Mouse (Mus musculus): ENCODE measurements around the gene Anp32e. TPM values are rescaled to one million over a fixed set of nuclear protein-coding genes. Genes with fewer than 3 reads are reported as not detected.
A peak's percentile ranks its signal among the peaks of the same experiment; 100 is the strongest.
"Not testable (repeated sequence)": the region's sequence is repeated elsewhere in the genome, so short reads cannot be mapped to it uniquely, and the experiment has no call there.

The Anp32e gene
- total RNA-seq, 2 experiments from 2014 or later = 87.3 to 101 TPM

- DNase-seq = no peak
Observed at GRCm38 (mm10) chr3:95972873-95973634, 44.0 kb downstream of the Anp32e start.

GRCm38 (mm10) chr3:95977079-95977478 is 48.0 kb downstream of the Anp32e start:
- no peak for DNase-seq

GRCm38 (mm10) chr3:95977587-95977986 is 48.5 kb downstream of the Anp32e start:
- not testable (repeated sequence) for DNase-seq

- no peak for DNase-seq
Observed at GRCm38 (mm10) chr3:95978265-95978664, 49.2 kb downstream of the Anp32e start.

- no peak for DNase-seq
Observed at GRCm38 (mm10) chr3:95980276-95980970, 51.4 kb downstream of the Anp32e start.

- no peak for DNase-seq
Observed at GRCm38 (mm10) chr3:95982129-95982528, 53.1 kb downstream of the Anp32e start.

GRCm38 (mm10) chr3:95985209-95986000 is 56.4 kb downstream of the Anp32e start:
- DNase-seq = peak; percentile 58

- DNase-seq = peak; percentile 68
Observed at GRCm38 (mm10) chr3:95986001-95986622, 57.1 kb downstream of the Anp32e start.

GRCm38 (mm10) chr3:95986984-95987383 is 57.9 kb downstream of the Anp32e start:
- DNase-seq = no peak

- DNase-seq = no peak
Observed at GRCm38 (mm10) chr3:95987386-95988110, 58.5 kb downstream of the Anp32e start.

- DNase-seq = no peak
Observed at GRCm38 (mm10) chr3:95988138-95988537, 59.1 kb downstream of the Anp32e start.

GRCm38 (mm10) chr3:95988969-95989368 is 59.9 kb downstream of the Anp32e start:
- DNase-seq = peak; percentile 83

- no peak for DNase-seq
Observed at GRCm38 (mm10) chr3:95990413-95990941, 61.4 kb downstream of the Anp32e start.

- DNase-seq = no peak
Observed at GRCm38 (mm10) chr3:95992990-95993603, 64.1 kb downstream of the Anp32e start.

- DNase-seq = no peak
Observed at GRCm38 (mm10) chr3:95993881-95994280, 64.8 kb downstream of the Anp32e start.

- no peak for DNase-seq
Observed at GRCm38 (mm10) chr3:95994381-95994846, 65.4 kb downstream of the Anp32e start.

- peak; percentile 46 for DNase-seq
Observed at GRCm38 (mm10) chr3:95994975-95995801, 66.1 kb downstream of the Anp32e start.

- DNase-seq = peak; percentile 71
Observed at GRCm38 (mm10) chr3:95995802-95996428, 66.9 kb downstream of the Anp32e start, which contains the start of gene Plekho1. Gene Plekho1, minus strand, starts transcription at chr3:95996001.

- no peak for DNase-seq
Observed at GRCm38 (mm10) chr3:95996451-95997073, 67.5 kb downstream of the Anp32e start.
